Mouse (Mus musculus) stomach, embryonic 16.5 days (tissue): ENCODE results near the gene Fxyd6. TPM values are rescaled to one million over a fixed set of nuclear protein-coding genes. Genes with fewer than 3 reads are reported as not detected.

Experiments used
- ATAC-seq: fragments of 200-750 bp; cut with Nextera tagmentation; 2 replicates; pipeline ENCODE4 v1.8.0; 2017; ENCODE audit warnings: moderate number of reproducible peaks, moderate TSS enrichment; ENCODE audit not compliant: insufficient read depth, low FRiP score
- H3K27ac ChIP-seq: fragments of 300-500 bp; sonication (generic); 2 replicates; pipeline ENCODE4 v1.5.1; 2014; ENCODE audit warnings: low read length
- H3K27me3 ChIP-seq: fragments of 300-500 bp; sonication (generic); 2 replicates; pipeline ENCODE4 v1.6.1; 2014; ENCODE audit warnings: low read length, control low read depth, mixed read lengths; ENCODE audit not compliant: control insufficient read depth, insufficient read depth
- H3K36me3 ChIP-seq: fragments of 300-500 bp; sonication (generic); 2 replicates; pipeline ENCODE4 v1.6.1; 2014; ENCODE audit warnings: low read length; ENCODE audit not compliant: control insufficient read depth, insufficient read depth
- H3K4me1 ChIP-seq: fragments of 300-500 bp; sonication (generic); 2 replicates; pipeline ENCODE4 v1.6.1; 2014; ENCODE audit warnings: low read length, control low read depth, mixed read lengths; ENCODE audit not compliant: control insufficient read depth, insufficient read depth
- H3K4me2 ChIP-seq: fragments of 300-500 bp; sonication (generic); 2 replicates; pipeline ENCODE4 v1.6.1; 2014; ENCODE audit warnings: low read depth, low read length, mixed read lengths
- H3K4me3 ChIP-seq: fragments of 300-500 bp; sonication (generic); replicated peaks from 2 replicates; pipeline ENCODE4 v1.5.1; 2014; ENCODE audit warnings: mild to moderate bottlenecking, low read length
- H3K9ac ChIP-seq: fragments of 300-500 bp; sonication (generic); 2 replicates; pipeline ENCODE4 v1.6.1; 2014; ENCODE audit warnings: low read length
- H3K9me3 ChIP-seq: fragments of 300-500 bp; sonication (generic); replicated peaks from 2 replicates; pipeline ENCODE4 v1.6.1; 2016; ENCODE audit warnings: low read length, control low read depth; ENCODE audit not compliant: control insufficient read depth
- WGBS: fragments of 180-500 bp; shearing (Covaris S2); extraction: QIAGEN DNeasy Blood & Tissue Kit; methylation state at CpG from one replicate; pipeline ENCODE4 v1.1.7; 2014; 5-methylcytosine and 5-hydroxymethylcytosine counted together
- polyA plus RNA-seq: library from polyadenylated mRNA; unstranded; fragments of >200 nt; fragmentation: Nextera tagmentation; extraction: Ambion mirVana; gene quantifications from 2 replicates; pipeline ENCODE4 v1.2.1, GENCODE M21; 2015

The Fxyd6 gene
- polyA plus RNA-seq, 1 experiment from 2014 or later: 66.3 TPM

DNA sequence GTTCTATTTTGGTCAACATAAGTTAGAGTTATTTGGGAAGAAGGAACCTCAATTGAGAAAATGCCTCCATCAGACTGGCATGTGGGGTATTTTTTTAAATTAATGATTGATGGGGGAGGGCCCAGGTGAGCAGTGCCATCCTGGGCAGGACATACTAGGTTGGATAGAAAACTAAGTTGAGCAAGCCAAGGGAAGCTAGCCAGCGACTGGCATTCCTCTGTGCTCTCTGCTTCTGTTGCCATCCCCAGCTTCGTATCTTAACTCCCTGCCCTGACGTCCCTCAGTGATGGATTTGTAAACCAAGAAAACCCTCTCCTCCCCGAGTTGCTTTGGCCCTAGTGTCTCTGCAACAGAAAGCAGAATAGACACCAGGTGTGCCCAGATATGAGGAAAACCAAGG lies 69.0 kb downstream of the Fxyd6 start:
- Histone ChIP-seq H3K9ac (no peak overlapping the region), H3K36me3 (no peaks in the 10 kb centered on the region), H3K27me3 (no peaks in the 10 kb centered on the region), H3K4me1 (no peaks in the 10 kb centered on the region), H3K27ac (no peak overlapping the region), H3K9me3 (no peaks in the 10 kb centered on the region), H3K4me3 (no peak overlapping the region), H3K4me2 (no peak overlapping the region)
- ATAC-seq: no peak
- WGBS: 50% methylated on average over 4 of the region's 4 CpGs

DNA sequence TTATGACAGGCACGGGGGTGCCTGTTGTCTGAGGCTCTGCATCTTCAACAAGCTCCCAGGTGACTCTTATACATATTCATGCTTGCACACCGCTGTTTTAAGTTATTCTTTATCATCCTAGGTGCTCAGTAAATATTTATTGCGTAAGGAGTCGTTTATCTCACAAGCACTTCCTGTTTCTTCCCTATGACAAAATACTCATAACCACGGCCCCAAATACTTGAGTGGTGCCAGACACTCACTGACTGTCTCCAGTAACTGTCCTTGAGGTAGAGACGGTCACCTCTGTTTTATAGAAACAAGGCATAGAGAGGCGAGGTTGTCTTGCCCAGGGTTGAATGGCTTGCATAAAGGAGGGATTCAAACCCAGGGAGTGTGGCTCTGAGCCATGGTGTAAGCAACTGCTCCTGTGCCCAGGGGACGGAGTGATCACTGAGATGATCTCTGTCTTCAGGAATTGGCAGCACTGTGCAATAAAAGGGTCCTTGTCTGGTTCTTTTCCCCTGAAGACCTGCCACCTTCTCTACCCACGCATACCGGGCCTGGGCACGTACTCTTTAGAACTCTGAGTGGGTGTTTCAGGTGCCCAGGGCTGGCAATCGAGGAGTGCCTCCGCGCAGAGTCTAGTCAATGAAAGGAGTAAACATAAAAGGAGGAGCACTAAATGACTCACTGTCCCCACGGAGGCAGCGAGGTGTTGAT lies 70.2 kb downstream of the Fxyd6 start:
- Histone ChIP-seq H3K27ac (no peak overlapping the region), H3K9me3 (no peaks in the 10 kb centered on the region), H3K27me3 (no peaks in the 10 kb centered on the region), H3K4me3 (no peak overlapping the region), H3K9ac (no peak overlapping the region), H3K36me3 (no peaks in the 10 kb centered on the region), H3K4me1 (no peaks in the 10 kb centered on the region), H3K4me2 (no peak overlapping the region)
- ATAC-seq: no peak
- WGBS: 62% methylated on average over 16 of the region's 16 CpGs

GRCm38 (mm10) chr9:45444251-45444798 lies 74.3 kb downstream of the Fxyd6 start:
- H3K27ac ChIP-seq: no peak overlapping the region
- no peak overlapping the region for H3K9ac ChIP-seq
- no peaks in the 10 kb centered on the region for H3K9me3 ChIP-seq
- no peak overlapping the region for H3K4me3 ChIP-seq
- no peaks in the 10 kb centered on the region for H3K4me1 ChIP-seq
- no peaks in the 10 kb centered on the region for H3K27me3 ChIP-seq
- 63% methylated on average over 5 of the region's 5 CpGs for WGBS
- H3K36me3 ChIP-seq: no peaks in the 10 kb centered on the region
- no peak overlapping the region for H3K4me2 ChIP-seq
- ATAC-seq: no peak

Other genes starting within 250 kb of the Fxyd6 start
- gene Scn4b, start 231.8 kb upstream of the Fxyd6 start, polyA plus RNA-seq: 0.37 and 0.54 TPM in 2 replicates
- 0.27 TPM in 1 of 2 replicates, not detected in the other for gene BC049352, start 188.2 kb upstream of the Fxyd6 start, polyA plus RNA-seq
- gene Tmprss4, start 166.1 kb upstream of the Fxyd6 start, polyA plus RNA-seq: 31.5 and 40.1 TPM in 2 replicates
- 1.6 and 1.7 TPM in 2 replicates for gene Il10ra, start 101.0 kb upstream of the Fxyd6 start, polyA plus RNA-seq
- gene Tmprss13, start 51.1 kb upstream of the Fxyd6 start, polyA plus RNA-seq: 8.2 and 12.8 TPM in 2 replicates
- gene Fxyd2, start 29.5 kb downstream of the Fxyd6 start, polyA plus RNA-seq: 2.0 and 2.5 TPM in 2 replicates
- gene Dscaml1, start 56.4 kb downstream of the Fxyd6 start, polyA plus RNA-seq: 0.30 and 0.35 TPM in 2 replicates